Mouse (Mus musculus) lung, embryonic 15.5 days (tissue): ENCODE measurements at regions not wholly inside any gene's neighbourhood (a gene's known extent, or its start where the extent isn't known, plus 50 kb on each side); places are given as distances from the start of the nearest gene placed in this dataset.
A peak's percentile ranks its signal among the peaks of the same experiment; 100 is the strongest.

Source experiments
- ATAC-seq: fragments of 200-750 bp; cut with Nextera tagmentation; 2 replicates; pipeline ENCODE4 v1.8.0; 2017; ENCODE audit warnings: moderate number of reproducible peaks, borderline replicate concordance; ENCODE audit not compliant: low FRiP score, low TSS enrichment; ENCODE audit errors: extremely low read depth
- H3K27ac ChIP-seq: fragments of 300-500 bp; sonication (generic); 2 replicates; pipeline ENCODE4 v1.5.1; 2015; ENCODE audit warnings: moderate library complexity, mild to moderate bottlenecking, inconsistent platforms
- H3K27me3 ChIP-seq: fragments of 300-500 bp; sonication (generic); 2 replicates; pipeline ENCODE4 v1.6.1; 2015; ENCODE audit warnings: inconsistent platforms
- H3K36me3 ChIP-seq: fragments of 300-500 bp; sonication (generic); 2 replicates; pipeline ENCODE4 v1.6.1; 2015; ENCODE audit warnings: inconsistent platforms
- H3K4me1 ChIP-seq: fragments of 300-500 bp; sonication (generic); 2 replicates; pipeline ENCODE4 v1.6.1; 2015; ENCODE audit warnings: inconsistent platforms
- H3K4me2 ChIP-seq: fragments of 300-500 bp; sonication (generic); 2 replicates; pipeline ENCODE4 v1.6.1; 2015; ENCODE audit warnings: inconsistent platforms, mild to moderate bottlenecking, moderate library complexity
- H3K4me3 ChIP-seq: fragments of 300-500 bp; sonication (generic); 2 replicates; pipeline ENCODE4 v1.5.1; 2015; ENCODE audit warnings: mild to moderate bottlenecking, inconsistent platforms
- H3K9ac ChIP-seq: fragments of 300-500 bp; sonication (generic); 2 replicates; pipeline ENCODE4 v1.6.1; 2015; ENCODE audit warnings: inconsistent platforms
- H3K9me3 ChIP-seq: fragments of 300-500 bp; sonication (generic); 2 replicates; pipeline ENCODE4 v1.6.1; 2016; ENCODE audit warnings: inconsistent platforms
- WGBS: fragments of 180-500 bp; shearing (Covaris S2); methylation state at CpG from one replicate; pipeline ENCODE4 v1.1.7; 2015; 5-methylcytosine and 5-hydroxymethylcytosine counted together

DNA sequence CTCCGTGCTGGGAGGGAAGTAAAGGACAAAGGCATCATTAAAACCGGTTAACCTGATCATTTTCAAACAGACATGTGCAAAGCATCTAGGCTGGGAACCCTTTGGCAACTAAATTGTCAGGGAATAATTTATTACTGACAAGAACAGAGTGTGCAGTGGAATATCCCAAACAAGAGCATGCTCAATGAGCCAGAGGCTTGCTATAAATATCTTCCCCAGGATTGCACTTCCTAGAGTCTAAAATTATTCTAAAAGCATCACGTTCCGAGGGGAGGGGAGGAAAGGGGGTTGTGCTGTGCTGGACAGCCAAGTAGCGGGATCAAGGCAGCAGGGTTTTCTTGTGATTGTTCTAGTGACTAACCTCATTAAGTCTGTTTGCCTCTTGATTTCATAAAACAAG lies 356.0 kb upstream of the Cited2 start:
- Histone ChIP-seq H3K4me3 (no peak overlapping the region), H3K27ac (no peak overlapping the region)
- 35% methylated on average over 5 of the region's 5 CpGs for WGBS

DNA sequence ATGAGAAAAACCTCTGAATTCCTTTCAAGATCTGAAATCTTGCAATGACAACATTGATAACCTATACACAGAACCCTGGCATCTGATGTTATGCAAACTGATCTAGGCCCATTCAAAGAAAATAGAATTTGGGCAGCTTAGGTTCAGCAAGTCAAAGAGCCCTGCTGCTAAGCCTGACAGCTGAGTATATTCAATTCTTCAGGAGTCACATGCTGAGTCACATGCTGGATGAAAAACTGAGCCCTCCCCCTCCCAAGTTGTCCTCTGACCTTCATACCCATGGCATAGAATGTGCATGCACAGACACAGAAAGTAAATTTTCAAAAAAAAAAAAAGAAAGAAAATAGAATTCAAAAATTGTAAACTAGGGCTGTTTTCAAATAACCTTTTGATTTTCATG lies 355.6 kb upstream of the Cited2 start:
- Histone ChIP-seq H3K36me3 (no peaks in the 10 kb centered on the region), H3K9me3 (no peaks in the 10 kb centered on the region), H3K27me3 (no peaks in the 10 kb centered on the region), H3K27ac (no peak overlapping the region), H3K4me2 (no peak overlapping the region), H3K9ac (no peak overlapping the region), H3K4me3 (no peak overlapping the region), H3K4me1 (peaks cover 5% of the 10 kb centered on the region; the same call in 1 of the 2 replicates)
- no peak for ATAC-seq

More for the DNA sequence above, 356.0 kb upstream of the Cited2 start:
- ATAC-seq, result peak; percentile 42; the same call in 1 of the 2 replicates
- Histone ChIP-seq H3K4me2 (no peak overlapping the region), H3K4me1 (peaks cover 5% of the 10 kb centered on the region; the same call in 1 of the 2 replicates), H3K9ac (no peak overlapping the region), H3K9me3 (no peaks in the 10 kb centered on the region), H3K36me3 (no peaks in the 10 kb centered on the region), H3K27me3 (no peaks in the 10 kb centered on the region)

GRCm38 (mm10) chr10:17368636-17369035 lies 354.4 kb upstream of the Cited2 start:
- H3K9ac ChIP-seq, result no peak overlapping the region
- no peak overlapping the region for H3K4me3 ChIP-seq
- no peaks in the 10 kb centered on the region for H3K27me3 ChIP-seq
- 69% methylated on average over 1 of the region's 1 CpGs for WGBS
- H3K4me2 ChIP-seq, result no peak overlapping the region
- H3K4me1 ChIP-seq, result peaks cover 5% of the 10 kb centered on the region; the same call in 1 of the 2 replicates
- H3K9me3 ChIP-seq, result no peaks in the 10 kb centered on the region
- no peak overlapping the region for H3K27ac ChIP-seq
- H3K36me3 ChIP-seq, result no peaks in the 10 kb centered on the region
- no peak for ATAC-seq

GRCm38 (mm10) chr10:17372905-17373304 lies 350.1 kb upstream of the Cited2 start:
- ATAC-seq, result no peak
- 61% methylated on average over 2 of the region's 2 CpGs for WGBS
- no peaks in the 10 kb centered on the region for H3K36me3 ChIP-seq

GRCm38 (mm10) chr10:17374047-17374446 lies 349.0 kb upstream of the Cited2 start:
- 35% methylated on average over 2 of the region's 2 CpGs for WGBS
- no peak overlapping the region for H3K27ac ChIP-seq
- no peaks in the 10 kb centered on the region for H3K4me1 ChIP-seq
- no peak for ATAC-seq
- H3K9me3 ChIP-seq, result no peaks in the 10 kb centered on the region
- H3K4me2 ChIP-seq, result no peak overlapping the region
- H3K27me3 ChIP-seq, result no peaks in the 10 kb centered on the region
- H3K4me3 ChIP-seq, result no peak overlapping the region
- no peaks in the 10 kb centered on the region for H3K36me3 ChIP-seq
- no peak overlapping the region for H3K9ac ChIP-seq

More at GRCm38 (mm10) chr10:17372905-17373304, 350.1 kb upstream of the Cited2 start:
- no peak overlapping the region for H3K9ac ChIP-seq
- H3K27ac ChIP-seq, result no peak overlapping the region
- H3K4me3 ChIP-seq, result no peak overlapping the region
- no peak overlapping the region for H3K4me2 ChIP-seq
- H3K4me1 ChIP-seq, result no peaks in the 10 kb centered on the region
- H3K27me3 ChIP-seq, result no peaks in the 10 kb centered on the region
- no peaks in the 10 kb centered on the region for H3K9me3 ChIP-seq

- no peak overlapping the region for H3K4me3 ChIP-seq
- no peaks in the 10 kb centered on the region for H3K9me3 ChIP-seq
- no peak overlapping the region for H3K4me2 ChIP-seq
- no peaks in the 10 kb centered on the region for H3K4me1 ChIP-seq
- H3K36me3 ChIP-seq, result no peaks in the 10 kb centered on the region
- WGBS, result 85% methylated on average over 6 of the region's 6 CpGs
- H3K27me3 ChIP-seq, result no peaks in the 10 kb centered on the region
- no peak overlapping the region for H3K9ac ChIP-seq
- no peak for ATAC-seq
- no peak overlapping the region for H3K27ac ChIP-seq
Observed at GRCm38 (mm10) chr10:17382990-17383389, 340.0 kb upstream of the Cited2 start.

- no peak for ATAC-seq
- H3K36me3 ChIP-seq, result no peaks in the 10 kb centered on the region
- no peaks in the 10 kb centered on the region for H3K9me3 ChIP-seq
- no peak overlapping the region for H3K9ac ChIP-seq
- H3K27ac ChIP-seq, result no peak overlapping the region
- no peaks in the 10 kb centered on the region for H3K4me1 ChIP-seq
- no peak overlapping the region for H3K4me2 ChIP-seq
- no peak overlapping the region for H3K4me3 ChIP-seq
- 56% methylated on average over 1 of the region's 1 CpGs for WGBS
- no peaks in the 10 kb centered on the region for H3K27me3 ChIP-seq
Observed at GRCm38 (mm10) chr10:17385181-17385580, 337.8 kb upstream of the Cited2 start.

DNA sequence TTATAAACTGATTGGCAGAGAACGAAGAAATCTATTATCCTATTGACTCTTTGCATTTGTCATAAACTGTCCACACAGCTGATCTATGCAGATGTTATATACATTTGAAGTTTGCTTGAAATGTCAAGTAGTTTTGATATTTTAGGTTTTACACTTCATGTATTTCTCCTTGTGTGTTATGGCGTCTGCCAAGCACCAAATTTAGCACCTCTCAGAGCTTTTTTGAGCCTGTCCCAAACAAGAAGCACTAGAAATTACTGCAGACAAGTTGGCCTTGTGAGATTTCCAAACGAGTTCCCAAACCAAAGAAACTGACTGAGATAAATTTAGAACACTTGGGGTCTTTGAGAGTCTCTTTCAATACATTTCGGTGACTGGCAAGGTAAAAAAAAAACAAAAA lies 335.7 kb upstream of the Cited2 start:
- 57% methylated on average over 4 of the region's 4 CpGs for WGBS
- Histone ChIP-seq H3K4me1 (no peaks in the 10 kb centered on the region), H3K9me3 (no peaks in the 10 kb centered on the region), H3K36me3 (no peaks in the 10 kb centered on the region), H3K27me3 (no peaks in the 10 kb centered on the region), H3K9ac (no peak overlapping the region), H3K4me2 (no peak overlapping the region), H3K27ac (no peak overlapping the region), H3K4me3 (no peak overlapping the region)
- ATAC-seq, result no peak

- Histone ChIP-seq H3K27me3 (no peaks in the 10 kb centered on the region), H3K4me2 (no peak overlapping the region), H3K36me3 (no peaks in the 10 kb centered on the region), H3K4me3 (no peak overlapping the region), H3K9ac (no peak overlapping the region), H3K9me3 (no peaks in the 10 kb centered on the region), H3K4me1 (no peaks in the 10 kb centered on the region), H3K27ac (no peak overlapping the region)
- ATAC-seq, result no peak
- 87% methylated on average over 8 of the region's 8 CpGs for WGBS
Observed at GRCm38 (mm10) chr10:17395495-17396224, 327.4 kb upstream of the Cited2 start.

DNA sequence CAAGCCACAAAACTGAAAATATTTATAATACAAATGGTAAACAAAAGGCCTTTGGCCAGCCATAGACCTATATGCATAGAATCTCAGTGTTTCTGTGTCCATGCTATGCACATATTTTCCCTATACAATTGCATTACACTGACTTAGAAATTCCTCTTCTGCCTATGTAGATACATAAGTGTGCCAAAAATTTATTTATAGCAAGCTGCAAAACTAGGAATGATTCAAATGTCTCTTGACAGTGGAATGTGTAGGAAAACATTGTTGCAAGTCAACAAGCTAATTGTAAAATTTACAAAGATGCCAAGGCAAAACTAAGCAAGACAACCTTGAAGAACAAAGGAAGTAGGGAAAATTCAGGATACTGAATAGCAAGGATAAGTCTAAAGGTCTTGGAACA lies 319.1 kb upstream of the Cited2 start:
- Histone ChIP-seq H3K27ac (no peak overlapping the region), H3K9ac (no peak overlapping the region), H3K9me3 (no peaks in the 10 kb centered on the region), H3K4me2 (no peak overlapping the region), H3K4me3 (no peak overlapping the region), H3K4me1 (0 out of 2 replicates have a peak, but pooled peaks cover 3% of the 10 kb centered on the region), H3K27me3 (no peaks in the 10 kb centered on the region), H3K36me3 (no peaks in the 10 kb centered on the region)
- ATAC-seq, result no peak

- H3K9ac ChIP-seq, result no peak overlapping the region
- H3K9me3 ChIP-seq, result no peaks in the 10 kb centered on the region
- no peak overlapping the region for H3K27ac ChIP-seq
- 0 out of 2 replicates have a peak, but pooled peaks cover 3% of the 10 kb centered on the region for H3K4me1 ChIP-seq
- no peak overlapping the region for H3K4me3 ChIP-seq
- ATAC-seq, result no peak
- H3K36me3 ChIP-seq, result no peaks in the 10 kb centered on the region
- H3K4me2 ChIP-seq, result no peak overlapping the region
- no peaks in the 10 kb centered on the region for H3K27me3 ChIP-seq
- WGBS, result 27% methylated on average over 2 of the region's 2 CpGs
Observed at GRCm38 (mm10) chr10:17407854-17408606, 315.0 kb upstream of the Cited2 start.

- Histone ChIP-seq H3K9me3 (no peaks in the 10 kb centered on the region), H3K9ac (no peak overlapping the region), H3K4me3 (no peak overlapping the region), H3K4me2 (no peak overlapping the region), H3K36me3 (no peaks in the 10 kb centered on the region), H3K4me1 (0 out of 2 replicates have a peak, but pooled peaks cover 3% of the 10 kb centered on the region), H3K27ac (no peak overlapping the region), H3K27me3 (no peaks in the 10 kb centered on the region)
- 39% methylated on average over 1 of the region's 1 CpGs for WGBS
- ATAC-seq, result no peak
Observed at GRCm38 (mm10) chr10:17408781-17409180, 314.2 kb upstream of the Cited2 start.
